Mouse (Mus musculus) heart, embryonic 11.5 days (tissue): ENCODE measurements around the gene Pla2g1b. TPM values are rescaled to one million over a fixed set of nuclear protein-coding genes. Genes with fewer than 3 reads are reported as not detected.

Experiments used
- ATAC-seq: fragments of 200-750 bp; cut with Nextera tagmentation; replicated peaks from 2 replicates; pipeline ENCODE4 v1.8.0; 2017; ENCODE audit warnings: moderate library complexity; ENCODE audit not compliant: insufficient number of reproducible peaks, low FRiP score, low TSS enrichment
- H3K27ac ChIP-seq: fragments of 300-500 bp; sonication (generic); 2 replicates; pipeline ENCODE4 v1.5.1; 2014; ENCODE audit warnings: mild to moderate bottlenecking, low read depth, low read length
- H3K27me3 ChIP-seq: fragments of 300-500 bp; sonication (generic); 2 replicates; pipeline ENCODE4 v1.6.1; 2014; ENCODE audit warnings: mild to moderate bottlenecking, low read length, mixed read lengths; ENCODE audit not compliant: control insufficient read depth, insufficient read depth
- H3K36me3 ChIP-seq: fragments of 300-500 bp; sonication (generic); 2 replicates; pipeline ENCODE4 v1.6.1; 2014; ENCODE audit warnings: mild to moderate bottlenecking, low read length, moderate library complexity, mixed read lengths; ENCODE audit not compliant: control insufficient read depth, insufficient read depth
- H3K4me1 ChIP-seq: fragments of 300-500 bp; sonication (generic); 2 replicates; pipeline ENCODE4 v1.6.1; 2014; ENCODE audit warnings: low read length; ENCODE audit not compliant: control insufficient read depth, insufficient read depth
- H3K4me2 ChIP-seq: fragments of 300-500 bp; sonication (generic); 2 replicates; pipeline ENCODE4 v1.6.1; 2014; ENCODE audit warnings: mild to moderate bottlenecking, moderate library complexity
- H3K4me3 ChIP-seq: fragments of 300-500 bp; sonication (generic); 2 replicates; pipeline ENCODE4 v1.5.1; 2014; ENCODE audit warnings: low read depth, low read length
- H3K9ac ChIP-seq: fragments of 300-500 bp; sonication (generic); 2 replicates; pipeline ENCODE4 v1.6.1; 2014; ENCODE audit warnings: mild to moderate bottlenecking, low read depth, low read length, moderate library complexity
- H3K9me3 ChIP-seq: fragments of 300-500 bp; sonication (generic); replicated peaks from 2 replicates; pipeline ENCODE4 v1.6.1; 2016; ENCODE audit warnings: low read length; ENCODE audit not compliant: control insufficient read depth
- WGBS: fragments of 180-500 bp; shearing (Covaris S2); extraction: QIAGEN DNeasy Blood & Tissue Kit; methylation state at CpG from one replicate; pipeline ENCODE4 v1.1.7; 2014; ENCODE audit not compliant: insufficient replicate concordance; 5-methylcytosine and 5-hydroxymethylcytosine counted together
- polyA plus RNA-seq: library from polyadenylated mRNA; unstranded; fragments of >200 nt; fragmentation: Nextera tagmentation; extraction: Ambion mirVana; gene quantifications from 2 replicates; pipeline ENCODE4 v1.2.1, GENCODE M21; 2014

Gene Pla2g1b
- 1.0 and 1.2 TPM in 2 replicates for polyA plus RNA-seq

GRCm38 (mm10) chr5:115465642-115466420, at the start of gene Pla2g1b:
Gene Pla2g1b, plus strand, starts transcription at chr5:115466262.
- 40% methylated on average over 9 of the region's 9 CpGs for WGBS
- H3K27me3 ChIP-seq: no peaks in the 10 kb centered on the region
- no peak within 1 kb of the TSS for H3K4me3 ChIP-seq
- no peaks in the 10 kb centered on the region for H3K36me3 ChIP-seq
- no peak within 1 kb of the TSS for H3K27ac ChIP-seq
- H3K4me1 ChIP-seq: no peaks in the 10 kb centered on the region
- no peak within 1 kb of the TSS for H3K9ac ChIP-seq
- no peaks in the 10 kb centered on the region for H3K9me3 ChIP-seq
- no peak within 1 kb of the TSS for H3K4me2 ChIP-seq
- ATAC-seq: no peak

- 2% methylated on average over 20 of the region's 20 CpGs for WGBS
- Histone ChIP-seq H3K4me3 (peak overlapping the region; percentile 86), H3K27ac (no peak overlapping the region)
Observed at GRCm38 (mm10) chr5:115428831-115429358, 37.2 kb upstream of the Pla2g1b start.

GRCm38 (mm10) chr5:115429359-115430186, 36.5 kb upstream of the Pla2g1b start, which contains the start of gene Msi1:
Gene Msi1, plus strand, starts transcription at chr5:115429599.
- Histone ChIP-seq H3K27me3 (peaks cover 27% of the 10 kb centered on the region), H3K9me3 (no peaks in the 10 kb centered on the region), H3K27ac (peak within 1 kb of the TSS; percentile 46), H3K4me1 (peaks cover 19% of the 10 kb centered on the region; the same call in 1 of the 2 replicates), H3K9ac (peak within 1 kb of the TSS; percentile 82), H3K4me3 (peak within 1 kb of the TSS; percentile 86), H3K36me3 (no peaks in the 10 kb centered on the region), H3K4me2 (peak within 1 kb of the TSS; percentile 96)
- under 1% methylated on average over 70 of the region's 117 CpGs for WGBS
- ATAC-seq: peak; percentile 64

More at GRCm38 (mm10) chr5:115428831-115429358, 37.2 kb upstream of the Pla2g1b start:
- Histone ChIP-seq H3K9ac (peak overlapping the region; percentile 82), H3K4me1 (peaks cover 19% of the 10 kb centered on the region; the same call in 1 of the 2 replicates), H3K36me3 (no peaks in the 10 kb centered on the region), H3K27me3 (peaks cover 27% of the 10 kb centered on the region), H3K4me2 (peak overlapping the region; percentile 96), H3K9me3 (no peaks in the 10 kb centered on the region)
- no peak for ATAC-seq

- no peaks in the 10 kb centered on the region for H3K9me3 ChIP-seq
- H3K4me1 ChIP-seq: peaks cover 19% of the 10 kb centered on the region; the same call in 1 of the 2 replicates
- no peaks in the 10 kb centered on the region for H3K36me3 ChIP-seq
- no peak for ATAC-seq
- H3K4me3 ChIP-seq: peak overlapping the region; percentile 86
- peak overlapping the region; percentile 46 for H3K27ac ChIP-seq
- WGBS: 1% methylated on average over 44 of the region's 73 CpGs
- H3K4me2 ChIP-seq: peak overlapping the region; percentile 96
- peaks cover 25% of the 10 kb centered on the region for H3K27me3 ChIP-seq
- peak overlapping the region; percentile 82 for H3K9ac ChIP-seq
Observed at GRCm38 (mm10) chr5:115430187-115430960, 35.7 kb upstream of the Pla2g1b start.

GRCm38 (mm10) chr5:115431061-115431897, 34.8 kb upstream of the Pla2g1b start:
- 12% methylated on average over 14 of the region's 14 CpGs for WGBS
- H3K4me3 ChIP-seq: peak overlapping the region; percentile 86
- peaks cover 25% of the 10 kb centered on the region for H3K27me3 ChIP-seq
- no peak overlapping the region for H3K9ac ChIP-seq
- H3K36me3 ChIP-seq: no peaks in the 10 kb centered on the region
- H3K4me2 ChIP-seq: peak overlapping the region; percentile 96
- ATAC-seq: no peak
- H3K4me1 ChIP-seq: peaks cover 24% of the 10 kb centered on the region
- H3K9me3 ChIP-seq: no peaks in the 10 kb centered on the region
- H3K27ac ChIP-seq: no peak overlapping the region

- Histone ChIP-seq H3K4me2 (peak overlapping the region; percentile 96), H3K9me3 (no peaks in the 10 kb centered on the region), H3K4me3 (no peak overlapping the region), H3K27ac (no peak overlapping the region), H3K27me3 (peaks cover 25% of the 10 kb centered on the region), H3K36me3 (no peaks in the 10 kb centered on the region), H3K4me1 (peaks cover 25% of the 10 kb centered on the region), H3K9ac (0 out of 2 replicates have a peak overlapping the region, but pooled peaks have one; percentile 1)
- no peak for ATAC-seq
- WGBS: 12% methylated on average over 7 of the region's 7 CpGs
Observed at GRCm38 (mm10) chr5:115431898-115432259, 34.2 kb upstream of the Pla2g1b start.

GRCm38 (mm10) chr5:115432395-115432794, 33.7 kb upstream of the Pla2g1b start:
- no peak overlapping the region for H3K4me2 ChIP-seq
- peaks cover 25% of the 10 kb centered on the region for H3K4me1 ChIP-seq
- ATAC-seq: no peak
- WGBS: 77% methylated on average over 11 of the region's 11 CpGs
- H3K27me3 ChIP-seq: peaks cover 24% of the 10 kb centered on the region
- H3K27ac ChIP-seq: no peak overlapping the region
- no peak overlapping the region for H3K4me3 ChIP-seq
- no peaks in the 10 kb centered on the region for H3K9me3 ChIP-seq
- H3K36me3 ChIP-seq: no peaks in the 10 kb centered on the region
- H3K9ac ChIP-seq: no peak overlapping the region
